Mouse (Mus musculus): ENCODE measurements at regions not wholly inside any gene's neighbourhood (a gene's known extent, or its start where the extent isn't known, plus 50 kb on each side); places are given as distances from the start of the nearest gene placed in this dataset.

GRCm38 (mm10) chr4:100616161-100616915 is 137.7 kb downstream of the Ube2u start:
- ATAC-seq (ENCODE audit: low read depth): 0 out of 2 replicates have a peak, but pooled peaks have one; percentile 30
- H3K27ac ChIP-seq (replicated peaks; ENCODE audit: low read depth, low read length): no peak overlapping the region
- 38% methylated on average over 8 of the region's 8 CpGs for WGBS
- H3K27me3 ChIP-seq (replicated peaks; ENCODE audit: control insufficient read depth, insufficient read depth, low read length): no peaks in the 10 kb centered on the region
- DNase-seq (ENCODE audit: low spot score): peak; percentile 47
- H3K4me2 ChIP-seq (ENCODE audit: low read depth, low read length): no peak overlapping the region
- H3K9ac ChIP-seq (ENCODE audit: low read depth, low read length): no peak overlapping the region
- no peaks in the 10 kb centered on the region for H3K36me3 ChIP-seq (ENCODE audit: control insufficient read depth, insufficient read depth, low read length)
- peaks cover 5% of the 10 kb centered on the region; the same call in 1 of the 2 replicates for H3K4me1 ChIP-seq (ENCODE audit: control insufficient read depth, insufficient read depth, low read length)
- no peaks in the 10 kb centered on the region for H3K9me3 ChIP-seq (ENCODE audit: control insufficient read depth, low read length)
- no peak overlapping the region for H3K4me3 ChIP-seq (ENCODE audit: low read depth, low read length)

GRCm38 (mm10) chr4:100616916-100617488 is 138.4 kb downstream of the Ube2u start:
- H3K4me1 ChIP-seq (ENCODE audit: control insufficient read depth, insufficient read depth, low read length): peaks cover 5% of the 10 kb centered on the region; the same call in 1 of the 2 replicates
- DNase-seq (ENCODE audit: low spot score): no peak
- no peak overlapping the region for H3K27ac ChIP-seq (replicated peaks; ENCODE audit: low read depth, low read length)
- no peaks in the 10 kb centered on the region for H3K27me3 ChIP-seq (replicated peaks; ENCODE audit: control insufficient read depth, insufficient read depth, low read length)
- ATAC-seq (ENCODE audit: low read depth): no peak
- WGBS: 58% methylated on average over 11 of the region's 11 CpGs
- H3K9me3 ChIP-seq (ENCODE audit: control insufficient read depth, low read length): no peaks in the 10 kb centered on the region
- no peak overlapping the region for H3K4me2 ChIP-seq (ENCODE audit: low read depth, low read length)
- H3K9ac ChIP-seq (ENCODE audit: low read depth, low read length): no peak overlapping the region
- H3K4me3 ChIP-seq (ENCODE audit: low read depth, low read length): no peak overlapping the region
- H3K36me3 ChIP-seq (ENCODE audit: control insufficient read depth, insufficient read depth, low read length): no peaks in the 10 kb centered on the region

- Histone ChIP-seq H3K9me3 (ENCODE audit: control insufficient read depth, low read length) (no peaks in the 10 kb centered on the region), H3K27ac (replicated peaks; ENCODE audit: low read depth, low read length) (no peak overlapping the region), H3K27me3 (replicated peaks; ENCODE audit: control insufficient read depth, insufficient read depth, low read length) (no peaks in the 10 kb centered on the region), H3K4me3 (ENCODE audit: low read depth, low read length) (no peak overlapping the region), H3K9ac (ENCODE audit: low read depth, low read length) (no peak overlapping the region), H3K36me3 (ENCODE audit: control insufficient read depth, insufficient read depth, low read length) (no peaks in the 10 kb centered on the region), H3K4me1 (ENCODE audit: control insufficient read depth, insufficient read depth, low read length) (no peaks in the 10 kb centered on the region), H3K4me2 (ENCODE audit: low read depth, low read length) (no peak overlapping the region)
- DNase-seq (ENCODE audit: low spot score): no peak
- no peak for ATAC-seq (ENCODE audit: low read depth)
- WGBS: 86% methylated on average over 2 of the region's 5 CpGs
Observed at GRCm38 (mm10) chr4:100624656-100625055, 146.0 kb downstream of the Ube2u start.

- Histone ChIP-seq H3K9me3 (ENCODE audit: control insufficient read depth, low read length) (0 out of 2 replicates have a peak, but pooled peaks cover under 1% of the 10 kb centered on the region), H3K4me3 (ENCODE audit: low read depth, low read length) (no peak overlapping the region), H3K9ac (ENCODE audit: low read depth, low read length) (no peak overlapping the region), H3K4me2 (ENCODE audit: low read depth, low read length) (no peak overlapping the region), H3K27me3 (replicated peaks; ENCODE audit: control insufficient read depth, insufficient read depth, low read length) (no peaks in the 10 kb centered on the region), H3K4me1 (ENCODE audit: control insufficient read depth, insufficient read depth, low read length) (no peaks in the 10 kb centered on the region), H3K36me3 (ENCODE audit: control insufficient read depth, insufficient read depth, low read length) (no peaks in the 10 kb centered on the region), H3K27ac (replicated peaks; ENCODE audit: low read depth, low read length) (no peak overlapping the region)
- DNase-seq (ENCODE audit: low spot score): no peak
- WGBS: 74% methylated on average over 4 of the region's 4 CpGs
- ATAC-seq (ENCODE audit: low read depth): no peak
Observed at GRCm38 (mm10) chr4:100626551-100626950, 147.9 kb downstream of the Ube2u start.

- Histone ChIP-seq H3K36me3 (ENCODE audit: control insufficient read depth, insufficient read depth, low read length) (no peaks in the 10 kb centered on the region), H3K9me3 (ENCODE audit: control insufficient read depth, low read length) (0 out of 2 replicates have a peak, but pooled peaks cover 3% of the 10 kb centered on the region), H3K4me1 (ENCODE audit: control insufficient read depth, insufficient read depth, low read length) (no peaks in the 10 kb centered on the region), H3K4me3 (ENCODE audit: low read depth, low read length) (no peak overlapping the region), H3K27me3 (replicated peaks; ENCODE audit: control insufficient read depth, insufficient read depth, low read length) (no peaks in the 10 kb centered on the region), H3K4me2 (ENCODE audit: low read depth, low read length) (no peak overlapping the region), H3K27ac (replicated peaks; ENCODE audit: low read depth, low read length) (no peak overlapping the region), H3K9ac (ENCODE audit: low read depth, low read length) (no peak overlapping the region)
- ATAC-seq (ENCODE audit: low read depth): no peak
- 31% methylated on average over 2 of the region's 2 CpGs for WGBS
- DNase-seq (ENCODE audit: low spot score): peak; percentile 22
Observed at GRCm38 (mm10) chr4:100634388-100634787, 142.1 kb upstream of the Cachd1 start.

- no peaks in the 10 kb centered on the region for H3K36me3 ChIP-seq (ENCODE audit: control insufficient read depth, insufficient read depth, low read length)
Observed at GRCm38 (mm10) chr4:100637597-100637996, 138.9 kb upstream of the Cachd1 start.

GRCm38 (mm10) chr4:100661154-100661553 is 115.3 kb upstream of the Cachd1 start:
- no peaks in the 10 kb centered on the region for H3K9me3 ChIP-seq (ENCODE audit: control insufficient read depth, low read length)
- no peaks in the 10 kb centered on the region for H3K27me3 ChIP-seq (replicated peaks; ENCODE audit: control insufficient read depth, insufficient read depth, low read length)
- 0 out of 2 replicates have a peak, but pooled peaks cover 3% of the 10 kb centered on the region for H3K4me1 ChIP-seq (ENCODE audit: control insufficient read depth, insufficient read depth, low read length)
- H3K4me3 ChIP-seq (ENCODE audit: low read depth, low read length): no peak overlapping the region
- H3K4me2 ChIP-seq (ENCODE audit: low read depth, low read length): no peak overlapping the region
- DNase-seq (ENCODE audit: low spot score) (peak; percentile 58), ATAC-seq (ENCODE audit: low read depth) (0 out of 2 replicates have a peak, but pooled peaks have one; percentile 47)
- no peak overlapping the region for H3K9ac ChIP-seq (ENCODE audit: low read depth, low read length)
- WGBS: 27% methylated on average over 1 of the region's 1 CpGs
- H3K36me3 ChIP-seq (ENCODE audit: control insufficient read depth, insufficient read depth, low read length): no peaks in the 10 kb centered on the region
- H3K27ac ChIP-seq (replicated peaks; ENCODE audit: low read depth, low read length): no peak overlapping the region

More at GRCm38 (mm10) chr4:100637597-100637996, 138.9 kb upstream of the Cachd1 start:
- ATAC-seq (ENCODE audit: low read depth) (no peak), DNase-seq (ENCODE audit: low spot score) (no peak)
- Histone ChIP-seq H3K9me3 (ENCODE audit: control insufficient read depth, low read length) (no peaks in the 10 kb centered on the region), H3K4me3 (ENCODE audit: low read depth, low read length) (no peak overlapping the region), H3K27ac (replicated peaks; ENCODE audit: low read depth, low read length) (no peak overlapping the region), H3K4me2 (ENCODE audit: low read depth, low read length) (no peak overlapping the region), H3K27me3 (replicated peaks; ENCODE audit: control insufficient read depth, insufficient read depth, low read length) (no peaks in the 10 kb centered on the region), H3K9ac (ENCODE audit: low read depth, low read length) (no peak overlapping the region), H3K4me1 (ENCODE audit: control insufficient read depth, insufficient read depth, low read length) (no peaks in the 10 kb centered on the region)
- WGBS: 93% methylated on average over 2 of the region's 2 CpGs

GRCm38 (mm10) chr4:100664619-100665264 is 111.7 kb upstream of the Cachd1 start:
- Histone ChIP-seq H3K9me3 (ENCODE audit: control insufficient read depth, low read length) (no peaks in the 10 kb centered on the region), H3K9ac (ENCODE audit: low read depth, low read length) (no peak overlapping the region), H3K4me2 (ENCODE audit: low read depth, low read length) (no peak overlapping the region), H3K4me3 (ENCODE audit: low read depth, low read length) (no peak overlapping the region), H3K4me1 (ENCODE audit: control insufficient read depth, insufficient read depth, low read length) (0 out of 2 replicates have a peak, but pooled peaks cover 3% of the 10 kb centered on the region), H3K27ac (replicated peaks; ENCODE audit: low read depth, low read length) (0 out of 2 replicates have a peak overlapping the region, but pooled peaks have one; percentile 35), H3K27me3 (replicated peaks; ENCODE audit: control insufficient read depth, insufficient read depth, low read length) (no peaks in the 10 kb centered on the region), H3K36me3 (ENCODE audit: control insufficient read depth, insufficient read depth, low read length) (no peaks in the 10 kb centered on the region)
- DNase-seq (ENCODE audit: low spot score) (peak; percentile 85), ATAC-seq (ENCODE audit: low read depth) (peak; percentile 87)
- 8% methylated on average over 5 of the region's 5 CpGs for WGBS

Measured in embryonic facial prominence, embryonic 14.5 days (tissue).